In genomic region chr13:103773407-103774118, GRCm38 (mm10) we compare ENCODE assay signal across 7 mouse cellular contexts. TPM values are rescaled to one million over a fixed set of nuclear protein-coding genes. Genes with fewer than 3 reads are reported as not detected.
DNase-seq lines count a peak whose midpoint lies in the region; ATAC-seq and TF ChIP-seq lines count a peak whose summit lies in the region.

No protein-coding gene starts in this region.

- no peak for DNase-seq in testis, postnatal 10 days (ENCODE audit: low spot score)
- DNase-seq in embryonic facial prominence, embryonic 11.5 days (ENCODE audit: low spot score): peak; percentile 6
- DNase-seq in thymus, postnatal 36 days: no peak
- no peak for DNase-seq in thymus, adult 18-20 months

- peak overlapping the region; percentile 97 for H3K4me3 ChIP-seq in testis, adult 2 months (ENCODE audit: control insufficient read depth, low read depth, low read length)
- H3K4me3 ChIP-seq in embryonic facial prominence, embryonic 11.5 days (ENCODE audit: low read depth, low read length): peak overlapping the region; percentile 76

- no peaks in the 10 kb centered on the region for H3K9me3 ChIP-seq in embryonic facial prominence, embryonic 11.5 days (replicated peaks; ENCODE audit: control insufficient read depth, low read length)

- peak overlapping the region; percentile 94 for H3K9ac ChIP-seq in embryonic facial prominence, embryonic 11.5 days (replicated peaks; ENCODE audit: low read length)

- H3K27me3 ChIP-seq in testis, adult 2 months (ENCODE audit: control insufficient read depth, insufficient read depth, low read length): no peaks in the 10 kb centered on the region
- H3K27me3 ChIP-seq in embryonic facial prominence, embryonic 11.5 days (ENCODE audit: control insufficient read depth, insufficient read depth, low read length): no peaks in the 10 kb centered on the region

- WGBS in embryonic facial prominence, embryonic 11.5 days: 2% methylated on average over 36 of the region's 36 CpGs

- peak overlapping the region; percentile 100 for H3K27ac ChIP-seq in testis, adult 2 months (ENCODE audit: control insufficient read depth, insufficient read depth, low read depth, low read length)
- H3K27ac ChIP-seq in embryonic facial prominence, embryonic 11.5 days (replicated peaks; ENCODE audit: low read depth, low read length): peak overlapping the region; percentile 96

- H3K36me3 ChIP-seq in testis, adult 2 months (ENCODE audit: control insufficient read depth, insufficient read depth, low read length): no peaks in the 10 kb centered on the region; the same call in 1 of the 2 replicates
- H3K36me3 ChIP-seq in embryonic facial prominence, embryonic 11.5 days (replicated peaks; ENCODE audit: control insufficient read depth, insufficient read depth, low read depth, low read length): no peaks in the 10 kb centered on the region

- no peak; the same call in 1 of the 2 replicates for ATAC-seq in embryonic facial prominence, embryonic 11.5 days (replicated peaks; ENCODE audit: insufficient number of reproducible peaks, low FRiP score, low TSS enrichment, low read depth)
- peak; percentile 58 for ATAC-seq in inflammation-experienced regulatory T-cells, adult 6 months
- ATAC-seq in monocyte, adult 5-6 weeks (replicated peaks; ENCODE audit: insufficient number of reproducible peaks, low FRiP score, low TSS enrichment, poor library complexity, severe bottlenecking): peak; percentile 52

- no peak for TF ChIP-seq CTCF in testis, adult 2 months (IDR thresholded peaks at IDR 0.05; ENCODE audit: control insufficient read depth, insufficient read depth, insufficient replicate concordance, low read depth, low read length)

- no peak for TF ChIP-seq POLR2A in testis, adult 2 months (IDR thresholded peaks at IDR 0.05; ENCODE audit: control insufficient read depth, low read depth, low read length)

- H3K4me2 ChIP-seq in embryonic facial prominence, embryonic 11.5 days (ENCODE audit: low read depth, low read length): peak overlapping the region; percentile 36

- H3K4me1 ChIP-seq in testis, adult 2 months (ENCODE audit: control insufficient read depth, insufficient read depth, low read length): peaks cover 4% of the 10 kb centered on the region
- no peaks in the 10 kb centered on the region for H3K4me1 ChIP-seq in embryonic facial prominence, embryonic 11.5 days (ENCODE audit: control insufficient read depth, insufficient read depth, low read length)

RNA-seq across cellular contexts. Expression of gene Srek1, which starts 0.8 kb away (rescaled TPM):
- 37.2 and 46.3 TPM in 2 replicates for polyA plus RNA-seq in testis, adult 2 months (2012; rRNA removed)
- 94.1 and 102 TPM in 2 replicates for polyA plus RNA-seq in embryonic facial prominence, embryonic 11.5 days (2014; fragmentation: Nextera tagmentation; extraction: Ambion mirVana)
- 10 to 100 TPM; 71.5 to 97.2 (median 73.5) TPM for polyA plus RNA-seq in inflammation-experienced regulatory T-cells, adult 6 months (2017; shearing (Covaris generic))
- total RNA-seq in monocyte, adult 5-6 weeks (2017): 61.2 to 70.2 TPM (median 66.8 TPM) in 3 replicates
